Mouse (Mus musculus) lung, adult 2 months (tissue): Measurements from ENCODE around the gene Rnf144b.

Experiments used
- CTCF ChIP-seq: fragments of 200-500 bp; IDR thresholded peaks from 2 replicates; pipeline ENCODE4 v1.5.1; 2011; ENCODE audit warnings: mild to moderate bottlenecking, low read length, control low read depth; ENCODE audit not compliant: insufficient read depth
- POLR2A ChIP-seq: fragments of 200-500 bp; IDR thresholded peaks from 2 replicates; pipeline ENCODE4 v1.6.1; 2011; ENCODE audit warnings: low read depth, mild to moderate bottlenecking, control low read depth, low read length, borderline replicate concordance; ENCODE audit errors: extremely low read depth

- TF ChIP-seq CTCF: no peak
- no peak for TF ChIP-seq POLR2A
Measured at GRCm38 (mm10) chr13:47162001-47162400, 39.5 kb downstream of the Rnf144b start.
